Mouse (Mus musculus): ENCODE data around the gene Tox2. TPM values are rescaled to one million over a fixed set of nuclear protein-coding genes. Genes with fewer than 3 reads are reported as not detected.

Tox2 gene
- polyA plus RNA-seq, 1 experiment from 2014 or later, result 3.0 TPM

DNA sequence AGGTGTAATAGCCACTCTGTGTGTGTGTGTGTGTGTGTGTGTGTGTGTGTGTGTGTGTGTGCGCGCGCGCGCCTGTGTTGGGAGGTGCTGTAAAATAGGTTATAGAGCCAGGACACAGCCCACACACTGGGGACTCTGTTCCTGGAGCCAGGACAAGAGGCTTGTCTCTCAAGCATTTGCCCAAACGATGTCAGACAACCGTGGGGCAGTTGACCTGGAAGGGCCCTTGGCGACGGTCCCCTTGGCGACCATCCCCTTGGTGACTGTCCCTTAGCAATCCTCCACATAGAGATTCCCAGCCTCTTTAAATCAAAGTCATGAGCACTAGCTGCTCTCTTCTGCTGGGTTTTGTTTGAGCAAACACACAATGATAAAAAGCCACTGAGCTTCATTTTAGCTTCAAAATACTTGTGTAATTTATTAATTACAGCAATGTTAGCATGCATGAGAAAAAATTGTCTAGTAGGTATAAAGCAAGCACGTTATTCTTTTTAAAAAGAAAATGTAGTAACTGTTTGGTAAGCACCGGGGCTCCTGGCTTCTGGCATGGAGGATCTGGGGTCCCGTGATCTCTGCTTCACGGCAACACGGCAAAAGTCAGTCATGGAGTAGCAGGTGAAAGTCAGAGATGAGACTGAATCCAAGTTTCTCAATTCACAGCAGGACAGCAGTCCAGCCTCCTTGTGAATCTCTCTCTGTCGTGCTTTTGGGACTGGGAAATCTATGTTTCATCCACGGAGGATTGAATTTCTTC is 3.0 kb downstream of the Tox2 start:
- Histone ChIP-seq H3K27me3 (peaks cover 64% of the 10 kb centered on the region), H3K9me3 (no peaks in the 10 kb centered on the region), H3K36me3 (no peaks in the 10 kb centered on the region), H3K27ac (no peak overlapping the region), H3K4me1 (peaks cover 16% of the 10 kb centered on the region), H3K4me3 (no peak overlapping the region), H3K4me2 (no peak overlapping the region), H3K9ac (no peak overlapping the region)
- 50% methylated on average over 17 of the region's 17 CpGs for WGBS
- no peak for ATAC-seq (ENCODE audit: insufficient number of reproducible peaks, insufficient read depth, low FRiP score, low TSS enrichment, low read depth)

- H3K9me3 ChIP-seq, result no peaks in the 10 kb centered on the region
- peaks cover 67% of the 10 kb centered on the region for H3K27me3 ChIP-seq
- H3K4me2 ChIP-seq, result no peak overlapping the region
- no peak overlapping the region for H3K27ac ChIP-seq
- no peaks in the 10 kb centered on the region for H3K36me3 ChIP-seq
- no peak overlapping the region for H3K9ac ChIP-seq
- H3K4me1 ChIP-seq, result peaks cover 16% of the 10 kb centered on the region
- no peak overlapping the region for H3K4me3 ChIP-seq
- no peak for ATAC-seq (ENCODE audit: insufficient number of reproducible peaks, insufficient read depth, low FRiP score, low TSS enrichment, low read depth)
- WGBS, result 93% methylated on average over 2 of the region's 2 CpGs
Observed at GRCm38 (mm10) chr2:163207315-163207714, 4.4 kb downstream of the Tox2 start.

GRCm38 (mm10) chr2:163209139-163209538 is 6.2 kb downstream of the Tox2 start:
- Histone ChIP-seq H3K9ac (no peak overlapping the region), H3K4me3 (no peak overlapping the region), H3K36me3 (no peaks in the 10 kb centered on the region), H3K9me3 (no peaks in the 10 kb centered on the region), H3K27ac (no peak overlapping the region), H3K4me2 (no peak overlapping the region), H3K4me1 (peaks cover 6% of the 10 kb centered on the region; the same call in 1 of the 2 replicates), H3K27me3 (peaks cover 49% of the 10 kb centered on the region)
- ATAC-seq (ENCODE audit: insufficient number of reproducible peaks, insufficient read depth, low FRiP score, low TSS enrichment, low read depth), result no peak
- 79% methylated on average over 8 of the region's 8 CpGs for WGBS

GRCm38 (mm10) chr2:163213085-163213484 is 10.2 kb downstream of the Tox2 start:
- H3K27ac ChIP-seq, result no peak overlapping the region
- no peaks in the 10 kb centered on the region for H3K36me3 ChIP-seq
- no peak overlapping the region for H3K9ac ChIP-seq
- H3K4me3 ChIP-seq, result no peak overlapping the region
- no peaks in the 10 kb centered on the region for H3K9me3 ChIP-seq
- H3K4me2 ChIP-seq, result no peak overlapping the region
- H3K27me3 ChIP-seq, result peaks cover 16% of the 10 kb centered on the region
- ATAC-seq (ENCODE audit: insufficient number of reproducible peaks, insufficient read depth, low FRiP score, low TSS enrichment, low read depth), result no peak
- 53% methylated on average over 3 of the region's 3 CpGs for WGBS
- H3K4me1 ChIP-seq, result no peaks in the 10 kb centered on the region

- no peak for ATAC-seq (ENCODE audit: insufficient number of reproducible peaks, insufficient read depth, low FRiP score, low TSS enrichment, low read depth)
- 57% methylated on average over 3 of the region's 3 CpGs for WGBS
Observed at GRCm38 (mm10) chr2:163218095-163218494, 15.2 kb downstream of the Tox2 start.

DNA sequence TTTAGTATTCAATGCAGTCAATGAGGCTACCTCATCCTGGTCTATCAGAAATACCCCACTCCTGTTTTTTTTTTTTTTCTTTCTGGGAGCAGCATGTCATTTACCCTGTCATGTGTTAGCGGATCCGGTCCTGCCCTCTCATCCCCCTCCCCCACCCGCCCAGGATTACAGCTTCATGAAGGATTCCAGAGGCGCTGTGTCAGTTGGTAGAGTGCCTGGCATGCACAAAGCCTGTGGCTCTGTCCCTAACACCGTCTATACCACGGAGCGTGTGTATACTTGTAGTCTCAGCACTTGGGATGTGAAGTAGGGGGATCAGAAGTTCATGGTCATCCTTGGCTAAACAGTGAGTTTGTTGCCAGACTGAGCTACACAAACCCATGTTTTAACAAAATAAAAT is 15.6 kb downstream of the Tox2 start:
- H3K36me3 ChIP-seq, result no peaks in the 10 kb centered on the region
- H3K27ac ChIP-seq, result no peak overlapping the region
- ATAC-seq (ENCODE audit: insufficient number of reproducible peaks, insufficient read depth, low FRiP score, low TSS enrichment, low read depth), result no peak
- no peak overlapping the region for H3K9ac ChIP-seq
- H3K4me3 ChIP-seq, result no peak overlapping the region
- WGBS, result 62% methylated on average over 7 of the region's 7 CpGs
- peaks cover 11% of the 10 kb centered on the region for H3K4me1 ChIP-seq
- no peaks in the 10 kb centered on the region for H3K9me3 ChIP-seq
- H3K27me3 ChIP-seq, result peaks cover 8% of the 10 kb centered on the region; the same call in 1 of the 2 replicates
- no peak overlapping the region for H3K4me2 ChIP-seq

More at GRCm38 (mm10) chr2:163218095-163218494, 15.2 kb downstream of the Tox2 start:
- Histone ChIP-seq H3K9me3 (no peaks in the 10 kb centered on the region), H3K27me3 (peaks cover 8% of the 10 kb centered on the region; the same call in 1 of the 2 replicates), H3K9ac (no peak overlapping the region), H3K4me2 (no peak overlapping the region), H3K4me3 (no peak overlapping the region), H3K27ac (no peak overlapping the region), H3K36me3 (no peaks in the 10 kb centered on the region), H3K4me1 (peaks cover 11% of the 10 kb centered on the region)

DNA sequence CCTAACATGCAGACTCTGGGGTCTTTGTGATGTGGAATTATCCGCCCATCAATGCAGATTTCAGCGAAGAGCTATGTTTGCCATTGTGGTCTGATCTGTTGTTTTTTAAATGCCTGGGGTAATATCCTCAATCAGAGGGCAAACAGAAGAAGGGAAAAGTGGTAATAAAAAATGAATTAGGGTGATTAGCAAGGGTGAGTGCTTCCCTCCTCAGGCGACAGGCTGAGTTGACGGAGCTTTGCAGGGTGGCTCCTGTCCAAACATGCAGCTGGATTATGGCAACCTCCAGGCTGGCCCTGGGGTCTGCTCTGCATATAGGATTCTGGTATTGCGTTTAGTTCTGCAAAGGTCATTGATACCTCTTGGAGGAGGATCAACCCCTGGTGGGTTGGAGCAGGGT is 16.5 kb downstream of the Tox2 start:
- Histone ChIP-seq H3K9me3 (no peaks in the 10 kb centered on the region), H3K4me2 (no peak overlapping the region), H3K4me1 (peaks cover 11% of the 10 kb centered on the region), H3K36me3 (no peaks in the 10 kb centered on the region), H3K4me3 (no peak overlapping the region), H3K27ac (no peak overlapping the region), H3K27me3 (peaks cover 8% of the 10 kb centered on the region; the same call in 1 of the 2 replicates), H3K9ac (no peak overlapping the region)
- 52% methylated on average over 5 of the region's 5 CpGs for WGBS
- no peak for ATAC-seq (ENCODE audit: insufficient number of reproducible peaks, insufficient read depth, low FRiP score, low TSS enrichment, low read depth)

- Histone ChIP-seq H3K9me3 (no peaks in the 10 kb centered on the region), H3K36me3 (no peaks in the 10 kb centered on the region), H3K4me3 (no peak overlapping the region), H3K27ac (no peak overlapping the region), H3K27me3 (peaks cover 5% of the 10 kb centered on the region; the same call in 1 of the 2 replicates), H3K4me1 (peaks cover 11% of the 10 kb centered on the region), H3K9ac (no peak overlapping the region), H3K4me2 (no peak overlapping the region)
- ATAC-seq (ENCODE audit: insufficient number of reproducible peaks, insufficient read depth, low FRiP score, low TSS enrichment, low read depth), result no peak
- 90% methylated on average over 11 of the region's 11 CpGs for WGBS
Observed at GRCm38 (mm10) chr2:163220706-163221105, 17.8 kb downstream of the Tox2 start.

- no peaks in the 10 kb centered on the region for H3K9me3 ChIP-seq
- no peak overlapping the region for H3K9ac ChIP-seq
- peaks cover 9% of the 10 kb centered on the region; the same call in 1 of the 2 replicates for H3K27me3 ChIP-seq
- H3K27ac ChIP-seq, result no peak overlapping the region
- peaks cover 7% of the 10 kb centered on the region; the same call in 1 of the 2 replicates for H3K4me1 ChIP-seq
- no peaks in the 10 kb centered on the region for H3K36me3 ChIP-seq
- 76% methylated on average over 15 of the region's 15 CpGs for WGBS
- no peak overlapping the region for H3K4me2 ChIP-seq
- no peak for ATAC-seq (ENCODE audit: insufficient number of reproducible peaks, insufficient read depth, low FRiP score, low TSS enrichment, low read depth)
- no peak overlapping the region for H3K4me3 ChIP-seq
Observed at GRCm38 (mm10) chr2:163225302-163225701, 22.4 kb downstream of the Tox2 start.

- 67% methylated on average over 9 of the region's 9 CpGs for WGBS
- peaks cover 13% of the 10 kb centered on the region; the same call in 1 of the 2 replicates for H3K4me1 ChIP-seq
- H3K36me3 ChIP-seq, result no peaks in the 10 kb centered on the region
- no peak overlapping the region for H3K4me2 ChIP-seq
- H3K27ac ChIP-seq, result no peak overlapping the region
- no peak overlapping the region for H3K9ac ChIP-seq
- no peak overlapping the region for H3K4me3 ChIP-seq
- 0 out of 2 replicates have a peak, but pooled peaks have one; percentile 20 for ATAC-seq (ENCODE audit: insufficient number of reproducible peaks, insufficient read depth, low FRiP score, low TSS enrichment, low read depth)
- H3K9me3 ChIP-seq, result no peaks in the 10 kb centered on the region
- H3K27me3 ChIP-seq, result 0 out of 2 replicates have a peak, but pooled peaks cover 5% of the 10 kb centered on the region
Observed at GRCm38 (mm10) chr2:163229050-163229449, 26.1 kb downstream of the Tox2 start.

DNA sequence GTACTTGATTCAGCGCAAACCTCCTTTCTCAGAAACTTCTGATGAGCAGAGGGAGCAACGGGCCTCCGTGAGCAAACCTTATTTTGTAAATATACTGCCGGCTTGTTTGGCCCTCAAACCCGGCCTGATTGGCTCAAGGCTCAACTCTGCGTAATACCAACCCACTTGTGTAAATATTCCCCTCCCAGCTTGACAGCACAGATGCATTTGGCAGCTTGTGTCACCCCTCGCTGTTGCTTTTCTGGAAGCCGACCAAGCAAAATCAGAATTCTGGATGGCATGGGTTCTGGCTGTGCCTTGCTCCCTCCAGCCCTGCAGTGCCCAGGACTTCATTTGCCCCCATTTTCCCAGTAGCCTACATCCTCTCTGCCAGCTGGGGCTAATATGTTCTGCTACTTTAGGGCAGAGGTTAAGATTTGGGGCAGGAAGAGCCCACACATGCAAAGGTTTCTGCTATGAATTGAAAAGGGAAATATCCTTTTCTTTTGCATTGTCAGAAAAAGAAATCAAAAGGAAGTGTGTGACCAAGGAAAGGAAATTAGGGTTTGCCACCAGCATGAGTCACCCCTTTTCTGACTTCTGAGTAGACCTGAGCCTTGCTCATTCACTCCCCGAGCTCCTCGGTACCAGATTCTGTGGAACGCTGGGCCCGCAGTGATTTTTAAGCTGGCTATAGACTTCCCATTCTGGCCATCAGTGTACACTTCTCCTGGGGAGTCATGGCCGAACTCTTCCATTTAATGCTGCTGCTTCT is 29.0 kb downstream of the Tox2 start:
- ATAC-seq (ENCODE audit: insufficient number of reproducible peaks, insufficient read depth, low FRiP score, low TSS enrichment, low read depth), result no peak
- H3K4me3 ChIP-seq, result no peak overlapping the region
- 0 out of 2 replicates have a peak overlapping the region, but pooled peaks have one; percentile 5 for H3K27ac ChIP-seq
- 77% methylated on average over 13 of the region's 13 CpGs for WGBS
- peaks cover 19% of the 10 kb centered on the region for H3K4me1 ChIP-seq
- no peaks in the 10 kb centered on the region for H3K36me3 ChIP-seq
- no peaks in the 10 kb centered on the region for H3K9me3 ChIP-seq
- H3K9ac ChIP-seq, result no peak overlapping the region
- no peak overlapping the region for H3K4me2 ChIP-seq
- H3K27me3 ChIP-seq, result 0 out of 2 replicates have a peak, but pooled peaks cover 5% of the 10 kb centered on the region

All from embryonic facial prominence, embryonic 13.5 days (tissue).